ENCODE assay signal across 8 mouse cellular contexts in genomic region chr14:40967598-40967900, GRCm38 (mm10). TPM values are rescaled to one million over a fixed set of nuclear protein-coding genes. Genes with fewer than 3 reads are reported as not detected.
DNase-seq lines count a peak whose midpoint lies in the region; ATAC-seq lines count a peak whose summit lies in the region.

No protein-coding gene starts in this region.

- H3K36me3 ChIP-seq in heart, embryonic 15.5 days, result no peaks in the 10 kb centered on the region
- H3K36me3 ChIP-seq in forebrain, embryonic 15.5 days, result no peaks in the 10 kb centered on the region
- no peaks in the 10 kb centered on the region for H3K36me3 ChIP-seq in macrophage (ENCODE audit: inconsistent target)

- WGBS in heart, embryonic 15.5 days, result 5% methylated on average over 6 of the region's 6 CpGs
- WGBS in forebrain, embryonic 15.5 days, result 3% methylated on average over 6 of the region's 6 CpGs
- WGBS in macrophage (ENCODE audit: missing documents), result 8% methylated on average over 6 of the region's 6 CpGs

- H3K79me2 ChIP-seq in macrophage (ENCODE audit: inconsistent target), result peaks cover 38% of the 10 kb centered on the region

- no peaks in the 10 kb centered on the region for H3K9me3 ChIP-seq in heart, embryonic 15.5 days (replicated peaks)
- H3K9me3 ChIP-seq in forebrain, embryonic 15.5 days, result no peaks in the 10 kb centered on the region

- peak overlapping the region; percentile 79 for H3K27ac ChIP-seq in heart, embryonic 15.5 days
- H3K27ac ChIP-seq in forebrain, embryonic 15.5 days (replicated peaks), result peak overlapping the region; percentile 87
- H3K27ac ChIP-seq in macrophage, result peak overlapping the region; percentile 56

- peak overlapping the region; percentile 51 for H3K9ac ChIP-seq in heart, embryonic 15.5 days
- H3K9ac ChIP-seq in forebrain, embryonic 15.5 days (replicated peaks), result peak overlapping the region; percentile 66

- DNase-seq in heart, adult 11 months, result no peak
- peak; percentile 52 for DNase-seq in ES-CJ7 (ENCODE audit: low read depth, low spot score)
- no peak for DNase-seq in urinary bladder, postnatal 14 days (ENCODE audit: low spot score)
- no peak for DNase-seq in Muller cell, postnatal 12 days (ENCODE audit: inconsistent ontology term)

- no peak for ATAC-seq in heart, embryonic 15.5 days (replicated peaks; ENCODE audit: insufficient number of reproducible peaks, insufficient read depth, low FRiP score, low read depth)
- peak; percentile 0; the same call in 1 of the 2 replicates for ATAC-seq in forebrain, embryonic 15.5 days (replicated peaks)
- ATAC-seq in megakaryocyte-erythroid progenitor cell, adult 5-6 weeks (replicated peaks; ENCODE audit: low FRiP score, low TSS enrichment, poor library complexity, severe bottlenecking), result no peak

- H3K4me3 ChIP-seq in heart, embryonic 15.5 days, result peak overlapping the region; percentile 94
- H3K4me3 ChIP-seq in forebrain, embryonic 15.5 days, result peak overlapping the region; percentile 99
- H3K4me3 ChIP-seq in macrophage (ENCODE audit: inconsistent target), result peak overlapping the region; percentile 54

- peaks cover 30% of the 10 kb centered on the region for H3K4me1 ChIP-seq in heart, embryonic 15.5 days (replicated peaks)
- peaks cover 32% of the 10 kb centered on the region for H3K4me1 ChIP-seq in forebrain, embryonic 15.5 days

- peak overlapping the region; percentile 94 for H3K4me2 ChIP-seq in heart, embryonic 15.5 days
- H3K4me2 ChIP-seq in forebrain, embryonic 15.5 days (replicated peaks), result peak overlapping the region; percentile 78

- no peaks in the 10 kb centered on the region for H3K27me3 ChIP-seq in heart, embryonic 15.5 days
- peaks cover 3% of the 10 kb centered on the region; the same call in 1 of the 2 replicates for H3K27me3 ChIP-seq in forebrain, embryonic 15.5 days

RNA-seq across cellular contexts. Expression of gene Tspan14, which starts 0.9 kb away (rescaled TPM):
- polyA plus RNA-seq in heart, embryonic 15.5 days (2015; fragmentation: Nextera tagmentation; extraction: Ambion mirVana), result 32.7 and 50.9 TPM in 2 replicates
- polyA plus RNA-seq in forebrain, embryonic 15.5 days (2015; fragmentation: Nextera tagmentation; extraction: Ambion mirVana), result 97.5 and 98.3 TPM in 2 replicates
- total RNA-seq in macrophage (2018; cell fraction: chromatin; rRNA removed), result 10 to 100 TPM; 13.5 to 89.6 (median 60.6) TPM
- 10 to 100 TPM; 26.7 to 98.5 (median 51.9) TPM for total RNA-seq in macrophage (2018; cell fraction: cytosol; rRNA removed)
- total RNA-seq in macrophage (2018; cell fraction: nucleus; rRNA removed), result 100 to 1,000 TPM in 4 of 26 experiments, 10 to 100 TPM in 22; 29.7 to 119 (median 77.9) TPM
- 51.5 to 93.5 TPM (median 73.8 TPM) in 3 replicates for polyA plus RNA-seq in macrophage (2018)
- 8.6 and 13.3 TPM in 2 replicates for total RNA-seq in megakaryocyte-erythroid progenitor cell, adult 5-6 weeks (2014; fragmentation: Nextera tagmentation)
- total RNA-seq in megakaryocyte-erythroid progenitor cell, adult 5-6 weeks (2017), result 9.3 and 12.9 TPM in 2 replicates

RNA-seq across cellular contexts. Expression of gene Fam213a, which starts 46.0 kb away (rescaled TPM):
- 42.9 and 44.8 TPM in 2 replicates for polyA plus RNA-seq in heart, embryonic 15.5 days (2015; fragmentation: Nextera tagmentation; extraction: Ambion mirVana)
- 75.1 and 76.2 TPM in 2 replicates for polyA plus RNA-seq in forebrain, embryonic 15.5 days (2015; fragmentation: Nextera tagmentation; extraction: Ambion mirVana)
- total RNA-seq in macrophage (2018; cell fraction: chromatin; rRNA removed), result 10 to 100 TPM in 2 of 26 experiments, 1 to 10 TPM in 24; 1.2 to 11.1 (median 3.7) TPM
- total RNA-seq in macrophage (2018; cell fraction: cytosol; rRNA removed), result 10 to 100 TPM; 12.5 to 33.7 (median 20.3) TPM
- total RNA-seq in macrophage (2018; cell fraction: nucleus; rRNA removed), result 10 to 100 TPM in 15 of 26 experiments, 1 to 10 TPM in 11; 5.6 to 22.4 (median 11.0) TPM
- polyA plus RNA-seq in macrophage (2018), result 20.9 to 32.3 TPM (median 29.6 TPM) in 3 replicates
- total RNA-seq in megakaryocyte-erythroid progenitor cell, adult 5-6 weeks (2014; fragmentation: Nextera tagmentation), result 29.9 and 70.4 TPM in 2 replicates
- 73.6 and 75.3 TPM in 2 replicates for total RNA-seq in megakaryocyte-erythroid progenitor cell, adult 5-6 weeks (2017)
